Comparison of ENCODE assay signal across 9 mouse cellular contexts in genomic region chr4:136789821-136790220, GRCm38 (mm10). TPM values are rescaled to one million over a fixed set of nuclear protein-coding genes. Genes with fewer than 3 reads are reported as not detected.
DNase-seq lines count a peak whose midpoint lies in the region; ATAC-seq and TF ChIP-seq lines count a peak whose summit lies in the region.
"Had no signal": no experiment of that assay in that cellular context is flagged by ENCODE, and none has a peak within 500 bp of the region (broad histone marks: within the 10 kb centered on the region; RNA-seq: fewer than 3 reads in every experiment).

No protein-coding gene starts in this region.

- ATAC-seq in forebrain, embryonic 12.5 days (ENCODE audit: low FRiP score): no peak
- no peak for ATAC-seq in inflammation-experienced regulatory T-cells, adult 6 months

- H3K9me3 ChIP-seq in forebrain, embryonic 12.5 days: no peaks in the 10 kb centered on the region
- H3K9me3 ChIP-seq: embryonic facial prominence, embryonic 10.5 days had no signal

- H3K9ac ChIP-seq in forebrain, embryonic 12.5 days: no peak overlapping the region

- peaks cover 71% of the 10 kb centered on the region for H3K4me1 ChIP-seq in forebrain, embryonic 12.5 days

- intact Hi-C loops in gastrocnemius, adult 2 months (cut with DNase I): no loop called here
- intact Hi-C loops in gastrocnemius, postnatal 36 days (cut with DNase I): no loop called here

- TF ChIP-seq CTCF in gastrocnemius, adult 2 months (IDR thresholded peaks at IDR 0.05): no peak

- H3K27ac ChIP-seq in gastrocnemius, adult 2 months: peak overlapping the region; percentile 17; the same call in 1 of the 2 replicates
- no peak overlapping the region for H3K27ac ChIP-seq in forebrain, embryonic 12.5 days
- H3K27ac ChIP-seq: embryonic facial prominence, embryonic 10.5 days had no signal

- no peak overlapping the region for H3K4me3 ChIP-seq in gastrocnemius, adult 2 months
- H3K4me3 ChIP-seq in forebrain, embryonic 12.5 days (replicated peaks): no peak overlapping the region
- H3K4me3 ChIP-seq: embryonic facial prominence, embryonic 10.5 days had no signal

- WGBS in forebrain, embryonic 12.5 days: 84% methylated on average over 6 of the region's 6 CpGs

- peak; percentile 68 for DNase-seq in gastrocnemius, adult 2 months
- DNase-seq in gastrocnemius, postnatal 25 days: no peak
- peak; percentile 35 for DNase-seq in adrenal gland, adult 8-10 months
- peak; percentile 37 to 46 for DNase-seq in gastrocnemius, postnatal 36 days
- DNase-seq in kidney, postnatal 25 days: peak; percentile 83 to 88
- no peak for DNase-seq in retina, embryonic 14.5 days (ENCODE audit: low spot score)

- H3K36me3 ChIP-seq in forebrain, embryonic 12.5 days (replicated peaks): 0 out of 2 replicates have a peak, but pooled peaks cover 4% of the 10 kb centered on the region

- no peaks in the 10 kb centered on the region for H3K27me3 ChIP-seq in forebrain, embryonic 12.5 days

- H3K4me2 ChIP-seq in forebrain, embryonic 12.5 days: no peak overlapping the region

RNA-seq across cellular contexts. Expression of gene Ephb2, which starts 46.0 kb away (rescaled TPM):
- 1 to 10 TPM in 1 of 2 experiments, under 1 TPM in 1; 0.26 to 1.9 TPM for total RNA-seq in gastrocnemius, adult 2 months (2021)
- total RNA-seq in gastrocnemius, postnatal 25 days (2021): 1 to 10 TPM in 1 of 2 experiments, under 1 TPM in 1; 1.00 to 1.2 TPM
- 10 to 100 TPM; 20.6 to 36.8 (median 29.4) TPM for total RNA-seq in adrenal gland, adult 8-10 months (2022)
- under 1 TPM; 0.87 to 0.94 TPM for total RNA-seq in gastrocnemius, postnatal 36 days (2021)
- 20.3 and 30.2 TPM in 2 replicates for polyA plus RNA-seq in forebrain, embryonic 12.5 days (2016; fragmentation: Nextera tagmentation; extraction: Ambion mirVana)
- polyA plus RNA-seq in inflammation-experienced regulatory T-cells, adult 6 months (2017; shearing (Covaris generic)): under 1 TPM in 1 of 3 experiments, not detected in 2; 0.05 TPM

Comparison
In these comparisons a context has a peak if more than half of its experiments do, and no peak if none do; other contexts are left out.
1. DNase-seq: peak in gastrocnemius, adult 2 months (single experiment), adrenal gland, adult 8-10 months (single experiment), gastrocnemius, postnatal 36 days (2 of 2) and kidney, postnatal 25 days (2 of 2); none in gastrocnemius, postnatal 25 days (single experiment) and retina, embryonic 14.5 days (single experiment).
2. RNA of gene Ephb2, which starts 46.0 kb away (total RNA-seq): 20.6 to 36.8 TPM in adrenal gland, adult 8-10 months; 0.26 to 1.9 TPM in gastrocnemius, adult 2 months, 1.00 to 1.2 TPM in gastrocnemius, postnatal 25 days and 0.87 to 0.94 TPM in gastrocnemius, postnatal 36 days; every median in the first group is over 4 times any median in the second.